Mouse (Mus musculus) urinary bladder, adult 18-20 months (tissue): ENCODE results near the gene Vezf1.

Experiments used
- DNase-seq, 2 experiments: peaks; one replicate each; pipeline ENCODE4 v3.0.0; 2022; ENCODE audit warnings: low spot score in 2 of 2, mixed read lengths in 2 of 2

Gene Vezf1

DNA sequence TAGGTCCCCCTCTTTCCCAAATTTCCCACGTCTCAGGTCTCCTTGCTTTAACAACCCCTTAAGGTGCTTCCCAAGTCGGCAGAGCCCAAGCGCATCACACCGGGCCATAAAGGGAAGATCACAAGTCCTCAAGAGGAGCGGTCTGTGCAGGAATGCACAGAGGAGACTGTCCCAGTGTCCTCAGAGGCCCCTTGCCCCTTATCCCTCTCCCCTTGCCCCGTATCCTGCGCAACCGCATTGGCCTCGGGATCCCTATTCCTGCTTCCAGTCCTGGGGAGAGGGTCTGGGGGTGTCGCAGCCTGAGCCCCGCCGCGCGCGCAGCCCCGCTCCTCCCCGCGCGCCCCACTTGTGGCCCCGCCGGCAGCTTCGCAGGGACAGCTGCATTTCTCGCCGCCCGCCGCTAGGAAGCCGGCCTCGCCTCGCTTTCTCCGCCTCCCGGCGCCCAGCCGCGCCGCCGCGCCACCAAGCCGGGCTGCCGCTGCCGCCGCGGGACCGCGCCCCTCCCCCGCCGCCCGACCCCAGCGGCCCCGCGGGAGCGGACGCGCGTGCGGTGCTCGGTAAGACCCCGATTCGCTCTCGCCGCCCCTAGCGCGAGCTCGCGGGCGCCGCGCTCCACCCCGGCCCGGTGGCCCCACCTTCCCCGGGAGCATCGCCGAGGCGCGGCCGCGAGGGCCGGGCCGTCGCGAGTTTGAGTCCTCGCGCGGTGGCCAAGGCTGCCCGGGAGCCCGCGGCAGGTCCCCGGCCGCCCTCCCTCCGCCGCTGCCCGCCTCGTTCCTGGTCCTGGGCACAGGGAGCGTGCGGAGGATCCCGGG is 30.9 kb downstream of the Vezf1 start:
- DNase-seq = peak; percentile 72 to 82

DNA sequence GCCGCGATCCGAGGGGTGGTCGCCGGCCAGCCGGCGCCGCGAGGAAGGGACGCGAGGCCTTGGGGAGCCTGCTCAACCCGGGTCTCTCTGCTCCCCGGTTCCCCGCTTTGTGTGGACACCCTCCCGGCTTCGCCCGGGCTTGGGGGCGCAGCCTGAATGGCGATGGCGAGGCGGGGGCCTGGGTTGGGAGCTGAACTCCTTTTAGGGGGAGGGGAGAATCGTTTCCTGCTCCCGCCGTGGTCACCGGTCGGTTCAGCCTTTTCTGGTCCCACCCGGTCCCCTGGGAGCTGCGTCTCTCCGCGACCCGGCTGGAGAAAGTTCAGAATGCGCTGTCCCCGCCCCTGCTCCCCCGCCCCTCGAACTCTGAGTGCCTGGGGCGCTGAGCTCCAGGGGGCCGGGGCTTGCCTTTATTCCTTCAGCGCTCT is 31.5 kb downstream of the Vezf1 start:
- DNase-seq = peak; percentile 44 to 55

DNA sequence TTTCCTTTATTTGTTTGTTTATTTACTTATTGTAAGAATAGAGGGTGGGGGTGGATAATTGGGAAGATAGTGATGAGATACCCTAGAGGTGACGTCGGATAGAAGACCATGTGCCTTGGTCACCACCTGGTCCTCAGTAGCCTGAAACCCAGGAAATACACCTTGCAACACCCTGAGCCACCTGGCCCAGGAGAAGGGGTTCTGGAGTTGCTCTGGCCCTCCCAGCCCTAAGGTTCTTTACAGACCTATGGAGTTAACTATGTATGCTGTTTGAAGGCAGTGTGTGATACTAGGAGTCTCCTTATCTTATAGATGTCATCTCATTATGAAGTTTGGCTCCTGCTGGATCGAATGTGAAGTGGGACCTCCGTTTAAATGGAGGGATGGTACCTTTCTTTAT is 32.1 kb downstream of the Vezf1 start:
- no peak for DNase-seq

DNA sequence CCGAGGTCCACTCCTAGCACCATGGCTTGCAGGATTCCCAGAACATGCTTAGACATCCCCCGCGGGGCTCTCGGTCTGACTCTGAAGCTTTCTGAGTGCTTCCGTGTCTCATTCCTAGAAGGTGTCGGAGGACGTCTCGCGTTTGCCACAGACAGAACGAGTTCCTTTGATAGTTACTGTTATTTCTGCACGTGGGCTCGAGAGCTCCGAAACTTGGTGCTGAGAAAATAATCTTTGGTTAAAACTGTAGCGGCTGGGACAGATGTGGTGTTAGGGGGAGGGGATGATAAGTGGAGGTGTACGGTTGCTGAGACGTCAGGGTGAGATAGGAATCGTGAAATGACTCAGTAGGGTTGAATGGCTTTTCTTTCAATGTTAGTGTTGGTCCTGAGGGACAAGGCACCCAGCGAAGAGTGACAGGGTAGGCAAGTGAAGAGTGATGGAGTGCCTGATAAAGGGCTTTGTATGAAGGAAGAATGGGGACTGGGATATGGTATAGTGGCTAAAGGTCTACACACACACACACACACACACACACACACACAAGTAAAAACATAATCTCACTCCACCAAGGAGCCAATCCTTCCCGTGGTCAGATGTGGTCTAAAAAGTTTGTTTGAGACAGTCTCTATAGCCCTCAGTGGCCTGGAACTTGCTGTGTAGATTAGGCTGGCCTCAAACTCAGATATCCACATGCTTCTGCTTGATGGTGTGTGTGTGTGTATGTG is 35.3 kb downstream of the Vezf1 start:
- no peak for DNase-seq

DNA sequence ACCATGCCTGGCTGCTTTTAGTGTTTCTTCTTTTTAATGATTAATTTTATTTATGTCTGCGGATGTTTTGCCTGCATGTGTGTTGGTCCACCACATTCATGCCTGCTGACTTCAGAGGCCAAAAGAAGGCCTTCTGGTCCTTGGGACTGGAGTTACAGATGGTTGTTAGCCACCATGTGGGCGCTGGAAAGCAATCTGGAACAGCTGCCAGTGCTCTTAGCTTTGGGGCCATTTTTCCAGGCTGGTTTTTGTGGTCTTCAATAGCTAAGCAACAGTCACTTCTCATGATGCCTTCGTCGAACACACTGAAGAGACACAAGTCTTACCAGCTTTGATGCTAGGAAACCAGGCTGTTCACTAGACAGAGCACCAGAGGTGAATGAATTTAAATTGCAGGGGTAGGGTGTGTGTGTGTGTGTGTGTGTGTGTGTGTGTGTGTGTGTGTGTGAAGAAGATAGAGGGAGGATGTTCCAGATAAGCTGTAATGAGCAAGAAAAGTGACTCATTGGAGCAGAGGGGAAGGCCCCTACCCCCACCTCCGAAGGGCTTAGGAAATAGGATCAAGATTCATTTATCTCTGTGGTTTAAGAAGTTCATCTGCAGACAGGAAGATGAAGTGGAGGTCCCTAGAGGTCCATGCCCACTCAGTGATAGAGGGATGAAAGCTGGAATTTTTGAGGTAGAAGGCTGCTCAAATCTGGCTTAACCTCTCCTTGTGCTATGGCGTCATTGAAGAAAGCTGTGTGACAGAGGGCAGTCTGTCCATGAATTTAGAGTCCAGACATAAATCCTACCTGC is 37.6 kb downstream of the Vezf1 start:
- DNase-seq = no peak

DNA sequence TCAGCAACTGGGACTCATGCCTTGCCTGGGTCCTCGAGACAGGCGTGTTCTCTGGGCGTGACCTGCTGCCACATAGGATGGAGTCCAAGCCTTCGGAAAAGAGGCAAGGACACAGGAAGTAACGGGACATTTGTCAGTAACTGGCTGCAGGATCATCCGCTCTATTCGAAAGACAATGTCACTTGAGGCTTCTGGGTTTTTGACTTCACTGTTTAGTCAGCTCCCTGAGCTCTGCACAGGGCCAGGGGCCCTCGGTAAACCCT is 38.1 kb downstream of the Vezf1 start:
- DNase-seq = no peak

DNA sequence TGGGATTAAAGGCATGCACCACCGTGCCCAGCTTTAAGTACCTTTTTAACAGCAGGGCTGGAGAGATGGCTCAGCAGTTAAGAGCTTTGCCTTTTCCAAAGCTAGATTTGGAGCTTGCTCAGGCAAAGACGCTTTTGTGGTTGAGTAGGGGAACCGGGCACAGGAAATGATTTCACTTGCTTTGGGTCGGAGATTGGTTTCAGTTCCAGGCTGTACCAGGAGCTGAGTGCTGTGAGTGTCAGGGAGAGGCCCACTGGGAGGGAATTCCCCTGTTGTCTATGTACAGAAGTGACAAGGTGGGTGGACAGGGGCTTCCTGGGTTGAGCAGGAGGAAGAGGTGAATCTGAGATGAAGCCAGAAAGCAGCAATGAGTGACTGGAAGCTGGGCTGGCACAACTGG is 39.3 kb downstream of the Vezf1 start:
- no peak for DNase-seq

DNA sequence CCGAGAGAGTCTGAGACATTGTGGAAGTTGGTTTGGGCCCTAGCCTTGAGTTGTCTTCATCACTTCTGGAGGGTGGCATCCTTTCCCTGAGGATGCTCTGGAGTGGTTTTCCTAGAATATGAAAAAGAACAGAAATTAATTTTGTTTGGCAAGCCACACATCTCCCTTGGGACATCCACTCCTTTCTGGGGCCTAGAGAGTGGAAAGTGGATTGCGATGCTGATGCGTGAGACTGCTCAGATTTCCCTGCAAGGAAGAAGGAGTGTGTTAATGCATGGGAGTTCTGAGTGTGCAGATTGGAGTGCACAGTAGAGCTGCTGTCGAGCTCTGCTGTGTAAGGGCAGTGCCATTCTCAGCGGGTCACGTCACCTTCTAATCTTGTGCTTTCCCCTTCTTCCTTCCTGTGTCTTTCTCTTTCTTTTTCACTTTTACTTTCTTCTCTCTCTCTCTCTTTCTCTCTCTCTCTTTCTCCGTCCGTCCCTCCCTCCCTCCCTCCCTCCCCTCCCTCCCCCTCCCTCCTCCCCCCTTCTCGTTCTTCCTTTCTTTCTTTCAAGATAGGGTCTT is 42.0 kb downstream of the Vezf1 start:
- DNase-seq = no peak

DNA sequence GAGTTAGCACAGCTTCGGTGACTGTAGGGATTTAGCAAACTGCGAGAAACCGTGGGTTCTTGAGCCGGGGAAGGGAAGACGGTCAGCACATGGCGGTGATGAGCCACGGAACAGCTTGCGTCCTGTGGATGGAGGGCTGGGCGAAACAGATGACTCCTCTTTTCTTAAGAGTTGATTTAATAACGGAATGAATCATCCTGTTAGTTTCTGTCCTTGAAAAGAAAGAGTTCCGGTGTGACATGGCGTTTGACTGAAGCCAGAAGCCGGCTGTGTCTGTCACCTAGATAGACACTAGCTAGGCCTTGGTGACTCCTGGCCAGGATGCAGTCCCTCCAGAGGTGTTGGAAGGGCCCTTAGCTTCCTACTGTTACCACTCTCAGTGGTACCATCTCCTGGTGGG is 44.0 kb downstream of the Vezf1 start:
- no peak for DNase-seq

DNA sequence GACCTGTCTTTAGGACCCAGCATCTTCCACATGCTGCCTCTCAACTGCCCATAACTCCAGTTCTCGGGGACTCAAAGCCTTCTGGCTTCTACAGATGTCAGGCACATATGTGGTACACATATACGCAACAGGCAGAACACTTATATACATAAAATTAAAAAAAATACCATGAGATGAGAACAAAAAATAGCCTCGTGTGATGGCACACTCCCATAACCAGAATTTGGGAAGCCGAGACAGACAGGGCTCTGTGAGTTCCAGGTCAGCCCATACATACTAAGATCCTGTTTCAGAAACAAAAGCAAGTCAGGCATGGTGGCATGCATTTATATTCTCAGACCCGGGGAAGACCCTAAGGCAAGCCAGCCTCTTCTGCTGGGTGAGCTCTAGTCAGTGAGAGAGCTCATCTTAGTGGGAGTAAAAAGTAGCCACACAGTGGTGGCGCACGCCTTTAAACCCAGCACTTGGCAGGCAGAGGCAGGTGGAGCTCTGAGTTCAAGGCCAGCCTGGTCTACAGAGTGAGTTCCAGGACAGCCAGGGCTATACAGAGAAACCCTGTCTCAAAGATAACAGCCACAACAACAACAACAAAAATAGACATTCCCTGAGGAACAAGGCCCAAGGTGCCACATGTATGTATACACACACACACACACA is 44.7 kb downstream of the Vezf1 start:
- DNase-seq = no peak

DNA sequence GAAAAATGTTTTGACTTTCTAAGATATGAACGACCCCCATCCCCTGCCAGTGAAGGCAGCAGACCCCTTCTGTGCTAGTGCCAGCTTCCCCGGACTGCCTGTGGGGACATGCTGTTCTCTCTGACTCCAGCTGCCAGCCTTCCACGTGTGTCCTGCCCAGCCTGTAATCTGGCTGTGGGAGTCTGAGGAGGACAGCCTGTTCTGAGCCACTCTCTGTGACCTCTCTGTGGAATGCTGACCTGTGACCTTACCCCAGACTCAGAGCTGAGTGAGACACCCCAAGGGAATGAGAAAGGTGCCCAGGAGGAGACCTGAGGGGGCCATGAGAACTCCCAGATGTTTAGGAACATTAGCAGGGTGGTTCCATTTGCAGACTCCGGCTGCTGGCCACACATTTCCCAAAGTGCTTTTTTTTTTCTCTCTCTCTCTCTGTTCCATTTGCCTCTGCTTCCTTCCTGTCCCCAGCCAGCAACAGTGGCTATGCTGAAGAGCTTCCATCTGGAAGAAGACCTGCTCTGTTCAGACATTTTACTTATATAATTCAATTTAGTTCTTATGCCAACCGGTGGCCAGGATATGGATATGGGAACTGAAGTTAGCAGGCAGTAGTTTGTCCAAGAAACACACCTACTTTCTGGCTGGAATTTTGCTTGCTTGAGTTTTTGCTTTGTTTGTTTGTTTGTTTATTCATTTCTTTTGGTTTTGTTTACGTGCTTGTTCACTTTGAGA is 45.6 kb downstream of the Vezf1 start:
- no peak for DNase-seq

DNA sequence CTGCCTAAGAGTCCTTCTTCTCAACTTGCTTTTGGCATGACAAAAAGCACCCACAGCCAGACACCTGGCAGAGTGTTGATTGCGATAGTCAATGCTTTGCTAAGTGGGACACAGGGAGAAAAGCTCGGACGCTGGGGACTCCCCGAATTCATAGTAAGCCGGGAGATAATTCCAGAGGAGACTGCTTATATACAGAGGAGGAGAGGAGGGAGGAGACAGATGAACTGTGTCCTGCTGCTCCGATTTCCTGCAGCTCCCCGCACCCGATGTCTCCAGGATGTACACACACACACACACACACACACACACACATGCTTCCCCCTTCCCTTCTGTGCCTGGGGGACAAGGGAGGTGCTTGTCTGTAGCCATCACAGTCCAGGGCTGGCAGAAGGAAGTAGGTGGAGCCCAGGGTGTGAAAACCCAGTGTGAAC is 46.8 kb downstream of the Vezf1 start:
- DNase-seq = no peak

DNA sequence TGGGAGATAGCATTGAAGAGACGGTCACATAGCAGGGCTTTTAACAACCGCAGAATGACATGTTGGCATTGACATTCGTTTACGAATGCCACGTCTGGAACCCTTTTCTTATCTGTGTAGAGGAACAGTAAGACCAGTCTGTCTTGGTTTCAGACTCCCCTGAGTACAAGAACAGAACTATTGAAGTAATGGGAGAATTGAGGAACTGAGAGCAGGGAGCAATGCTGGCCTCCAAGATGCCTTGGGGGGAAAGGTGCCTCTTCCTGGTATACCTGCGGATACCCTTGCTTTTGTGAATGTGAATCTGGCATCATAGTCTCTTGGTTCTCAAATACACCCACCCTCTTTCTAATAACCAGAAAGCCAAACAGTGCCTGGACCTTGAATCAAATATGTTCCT is 48.5 kb downstream of the Vezf1 start:
- DNase-seq = no peak

DNA sequence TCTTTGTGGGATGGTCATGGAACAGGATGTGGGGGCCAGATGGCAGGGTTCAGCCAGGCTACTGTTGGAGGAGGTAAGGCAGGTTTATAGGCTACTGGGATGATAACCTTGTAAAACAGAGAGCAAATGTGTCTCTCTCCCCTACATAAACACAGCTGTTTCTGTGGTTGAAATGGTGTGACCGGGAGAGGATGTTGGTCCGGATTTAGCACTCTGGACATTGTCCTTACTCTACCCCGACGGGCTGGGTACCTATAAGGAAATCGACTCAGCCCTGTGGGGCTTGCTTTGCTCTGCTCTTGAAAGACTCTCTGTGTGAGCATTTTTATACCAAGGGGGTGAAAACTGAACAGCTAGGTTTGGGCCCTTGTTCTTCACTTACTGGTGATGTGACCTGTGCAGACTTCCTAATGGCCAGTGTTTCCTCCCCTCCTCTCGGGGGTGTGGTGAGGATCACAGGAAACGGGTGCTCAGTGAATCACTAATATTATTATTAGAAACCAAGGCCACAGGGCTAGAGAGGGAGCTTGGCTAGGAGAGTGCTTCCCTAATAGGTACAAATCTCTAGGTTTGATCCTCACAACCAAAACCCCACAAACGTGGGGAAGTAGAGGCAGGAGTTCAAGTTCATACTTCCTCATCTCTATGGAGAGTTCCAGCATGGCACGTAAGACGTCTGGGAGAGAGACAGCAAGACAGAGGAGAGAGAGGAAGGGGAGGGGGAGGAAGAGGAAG is 49.4 kb downstream of the Vezf1 start:
- no peak for DNase-seq

DNA sequence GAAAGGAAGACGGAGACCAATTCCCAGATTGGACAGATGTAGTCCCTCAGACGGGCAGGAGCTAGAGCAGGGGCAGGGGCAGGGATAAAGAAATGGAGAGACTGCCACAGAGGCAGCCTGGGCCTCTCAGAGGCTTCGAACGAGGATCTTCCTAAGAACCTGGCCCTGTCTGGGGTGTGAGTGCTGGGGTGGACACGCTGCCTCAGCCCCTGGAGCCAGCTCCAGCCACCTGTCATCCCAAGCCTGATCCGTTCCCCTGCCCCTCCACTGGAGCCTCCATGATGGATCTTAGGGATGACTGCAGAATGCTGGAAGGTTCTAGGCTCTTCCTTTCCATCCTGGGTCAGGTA is 50.0 kb downstream of the Vezf1 start:
- no peak for DNase-seq

DNA sequence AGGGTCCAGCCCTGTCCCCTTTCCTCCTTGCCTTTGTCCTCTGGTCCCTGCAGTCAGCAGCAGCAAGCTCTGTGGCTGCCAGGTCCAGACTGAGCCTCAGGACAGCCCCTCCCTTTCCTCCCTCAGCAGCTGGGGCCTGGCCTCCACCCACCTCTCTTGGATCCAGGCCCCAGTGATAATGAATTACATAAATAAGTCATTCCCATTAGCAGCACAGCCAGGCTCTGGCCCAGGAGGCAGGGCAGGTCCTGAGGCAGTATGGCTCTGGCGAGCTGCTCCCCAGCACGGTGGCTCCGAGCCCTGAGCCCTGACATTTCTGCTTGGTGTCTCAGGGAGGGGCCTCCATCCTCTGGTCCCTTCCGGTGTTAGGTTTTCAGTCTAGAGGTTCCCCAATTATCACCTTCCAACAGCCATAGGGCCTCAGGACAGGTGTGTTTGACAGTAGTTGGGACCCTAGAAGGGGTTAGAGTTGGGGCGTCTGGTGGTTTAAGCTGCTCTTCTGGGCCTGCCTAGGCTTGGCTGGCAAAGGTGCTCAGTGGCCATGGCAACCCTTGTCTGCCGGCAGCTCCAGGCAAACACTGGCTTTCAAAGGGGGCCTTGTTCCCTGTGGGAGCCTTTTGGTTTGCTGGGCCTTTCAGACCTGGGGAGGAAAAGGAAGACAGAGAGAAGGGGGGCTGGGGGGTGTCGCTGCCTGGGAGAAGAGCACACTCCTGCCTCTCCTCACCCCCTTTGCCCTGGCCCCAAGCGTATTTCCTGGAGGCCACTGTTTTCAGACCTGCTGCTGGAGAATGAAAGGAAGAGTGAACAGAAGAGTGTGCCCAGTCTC is 51.0 kb downstream of the Vezf1 start:
- peak in 1 of 2 experiments; percentile 78 for DNase-seq

DNA sequence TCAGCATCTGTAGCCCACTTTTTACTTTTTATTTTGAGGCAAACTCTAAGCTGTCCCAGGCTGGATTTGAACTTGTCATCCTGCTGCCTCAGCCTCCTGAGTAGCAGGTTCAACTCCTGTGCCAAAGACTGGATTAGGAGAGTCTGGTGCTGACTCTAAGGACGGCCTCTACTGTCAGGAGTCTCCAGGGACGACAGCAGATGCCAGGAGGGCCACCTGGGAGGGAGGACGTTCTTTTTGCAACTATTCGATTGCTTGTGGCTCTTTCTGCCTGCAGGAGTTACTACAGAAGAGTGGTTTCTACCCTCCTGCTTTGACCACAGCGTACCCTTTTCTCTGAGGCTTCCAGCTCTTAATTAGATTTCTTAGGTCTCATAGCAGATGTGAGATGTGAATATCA is 54.5 kb downstream of the Vezf1 start:
- DNase-seq = no peak

DNA sequence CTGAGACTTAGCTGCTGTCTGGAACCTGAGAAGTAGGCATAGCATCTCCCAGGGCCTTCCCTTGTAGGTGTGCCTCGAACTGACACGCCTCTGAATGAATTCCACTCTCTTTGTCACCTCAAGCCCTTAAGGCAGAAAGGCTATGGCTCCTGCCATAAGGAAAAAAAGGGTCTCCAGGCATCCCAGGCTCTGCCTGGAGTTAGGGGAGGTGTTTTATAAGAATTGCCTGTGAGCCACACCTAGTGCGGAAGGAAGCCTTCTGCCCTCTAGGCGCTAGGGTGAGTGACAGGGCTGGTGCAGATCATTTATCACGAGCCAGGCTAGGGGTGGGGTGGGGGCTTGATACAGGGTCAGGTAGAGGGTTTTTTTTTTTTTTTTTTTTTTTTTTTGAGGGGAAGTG is 54.9 kb downstream of the Vezf1 start:
- no peak for DNase-seq

DNA sequence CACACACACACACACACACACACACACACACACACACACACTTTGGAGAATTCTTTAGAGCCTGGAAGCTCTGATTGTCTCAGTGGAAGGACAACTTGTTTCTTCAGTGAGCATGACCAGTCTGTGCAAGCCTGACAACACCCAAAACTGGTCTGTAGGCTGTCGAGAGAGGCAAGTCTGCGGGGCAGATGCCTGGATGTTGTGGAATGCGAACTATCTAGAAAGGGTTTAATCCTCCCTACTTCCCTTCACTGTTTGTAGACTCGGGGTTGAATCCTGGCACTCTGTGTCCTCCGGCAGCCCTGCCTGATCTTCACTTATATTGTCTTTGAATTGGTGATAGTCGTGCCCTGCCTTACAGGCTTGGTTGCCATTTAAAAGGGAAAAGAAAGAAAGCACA is 55.7 kb downstream of the Vezf1 start:
- no peak for DNase-seq

DNA sequence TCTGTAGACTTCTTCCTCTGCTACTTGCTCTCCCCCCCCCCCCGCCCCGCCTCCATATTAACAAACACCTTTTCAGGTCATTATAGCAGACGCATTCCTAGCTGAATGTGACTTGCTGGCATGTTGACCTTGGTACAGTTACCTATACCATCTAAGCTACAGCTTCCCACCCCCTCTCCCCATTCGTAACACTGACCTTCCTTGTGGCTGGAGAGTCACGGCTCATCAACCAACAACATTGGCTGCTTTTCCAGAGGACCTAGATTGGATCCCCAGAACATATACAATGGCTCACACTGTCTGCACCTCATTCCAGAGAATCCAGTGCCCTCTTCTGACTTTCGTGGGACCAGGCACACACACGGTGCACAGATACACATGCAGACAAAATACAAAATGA is 57.4 kb downstream of the Vezf1 start:
- no peak for DNase-seq
